Mouse (Mus musculus) erythroblast, embryonic 14.5 days (primary cell): Measurements from ENCODE around the gene Map4k2. TPM values are rescaled to one million over a fixed set of nuclear protein-coding genes. Genes with fewer than 3 reads are reported as not detected.
"Not testable (repeated sequence)": the region's sequence is repeated elsewhere in the genome, so short reads cannot be mapped to it uniquely, and the experiment has no call there.

Source experiments
- H3K27me3 ChIP-seq: 2 replicates; pipeline ENCODE4 v1.6.1; 2012; ENCODE audit warnings: inconsistent platforms; ENCODE audit not compliant: control insufficient read depth
- H3K36me3 ChIP-seq: 2 replicates; pipeline ENCODE4 v1.6.1; 2012; ENCODE audit warnings: mild to moderate bottlenecking, inconsistent platforms; ENCODE audit not compliant: control insufficient read depth
- H3K4me1 ChIP-seq: 2 replicates; pipeline ENCODE4 v1.6.1; 2012; ENCODE audit warnings: inconsistent platforms; ENCODE audit not compliant: control insufficient read depth
- H3K4me3 ChIP-seq: replicated peaks from 2 replicates; pipeline ENCODE3; 2012; ENCODE audit warnings: moderate library complexity, mild to moderate bottlenecking, inconsistent platforms
- H3K9me3 ChIP-seq: 2 replicates; pipeline ENCODE4 v1.6.1; 2012; ENCODE audit warnings: low read length, inconsistent platforms, mixed read lengths; ENCODE audit not compliant: control insufficient read depth
- GATA1 ChIP-seq: IDR thresholded peaks from 2 replicates; pipeline ENCODE4 v1.6.1; 2012; ENCODE audit warnings: low read length, inconsistent platforms, mixed read lengths
- TAL1 ChIP-seq: IDR thresholded peaks from 3 replicates; pipeline ENCODE4 v1.6.1; 2012; ENCODE audit warnings: low read length, inconsistent platforms, mixed read lengths
- polyA plus RNA-seq: library from polyadenylated mRNA; stranded (reverse); fragments of >175 nt; gene quantifications from 2 replicates; pipeline ENCODE4 v1.2.3, GENCODE M21; 2012

Map4k2 gene
- polyA plus RNA-seq, 1 experiment, result 2.1 TPM

DNA sequence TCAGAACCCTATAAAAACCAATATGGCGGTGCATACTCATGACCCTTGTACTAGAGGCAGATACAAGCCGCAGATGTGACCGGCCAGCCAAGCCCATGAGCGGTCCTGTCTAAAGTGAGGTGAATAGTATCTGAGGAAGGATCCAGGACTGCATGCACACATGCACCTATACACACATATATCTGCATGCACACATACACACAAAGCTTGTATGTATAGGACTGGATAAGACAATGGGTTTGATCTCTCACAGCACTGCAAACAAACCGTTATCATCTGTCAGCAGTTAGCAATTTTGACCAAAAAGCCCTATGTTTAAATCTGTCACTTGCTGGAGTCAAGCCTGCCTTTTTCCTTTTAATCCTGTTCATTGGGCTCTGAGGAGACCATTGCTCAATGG is 38.8 kb upstream of the Map4k2 start:
- TF ChIP-seq GATA1, result no peak
- TF ChIP-seq TAL1, result no peak
- H3K9me3 ChIP-seq, result no peaks in the 10 kb centered on the region
- no peak overlapping the region for H3K4me3 ChIP-seq
- no peaks in the 10 kb centered on the region for H3K27me3 ChIP-seq
- H3K36me3 ChIP-seq, result peaks cover 53% of the 10 kb centered on the region
- H3K4me1 ChIP-seq, result peaks cover 97% of the 10 kb centered on the region

GRCm38 (mm10) chr19:6302522-6302921 is 38.4 kb upstream of the Map4k2 start:
- Histone ChIP-seq H3K9me3 (no peaks in the 10 kb centered on the region), H3K36me3 (peaks cover 49% of the 10 kb centered on the region), H3K4me3 (no peak overlapping the region), H3K4me1 (peaks cover 97% of the 10 kb centered on the region), H3K27me3 (no peaks in the 10 kb centered on the region)
- TF ChIP-seq TAL1 (no peak), GATA1 (no peak)

GRCm38 (mm10) chr19:6303831-6304230 is 37.1 kb upstream of the Map4k2 start:
- no peaks in the 10 kb centered on the region for H3K27me3 ChIP-seq
- peaks cover 94% of the 10 kb centered on the region for H3K4me1 ChIP-seq
- H3K4me3 ChIP-seq, result no peak overlapping the region
- no peaks in the 10 kb centered on the region for H3K9me3 ChIP-seq
- no peak for TF ChIP-seq GATA1
- TF ChIP-seq TAL1, result no peak
- peaks cover 36% of the 10 kb centered on the region for H3K36me3 ChIP-seq

DNA sequence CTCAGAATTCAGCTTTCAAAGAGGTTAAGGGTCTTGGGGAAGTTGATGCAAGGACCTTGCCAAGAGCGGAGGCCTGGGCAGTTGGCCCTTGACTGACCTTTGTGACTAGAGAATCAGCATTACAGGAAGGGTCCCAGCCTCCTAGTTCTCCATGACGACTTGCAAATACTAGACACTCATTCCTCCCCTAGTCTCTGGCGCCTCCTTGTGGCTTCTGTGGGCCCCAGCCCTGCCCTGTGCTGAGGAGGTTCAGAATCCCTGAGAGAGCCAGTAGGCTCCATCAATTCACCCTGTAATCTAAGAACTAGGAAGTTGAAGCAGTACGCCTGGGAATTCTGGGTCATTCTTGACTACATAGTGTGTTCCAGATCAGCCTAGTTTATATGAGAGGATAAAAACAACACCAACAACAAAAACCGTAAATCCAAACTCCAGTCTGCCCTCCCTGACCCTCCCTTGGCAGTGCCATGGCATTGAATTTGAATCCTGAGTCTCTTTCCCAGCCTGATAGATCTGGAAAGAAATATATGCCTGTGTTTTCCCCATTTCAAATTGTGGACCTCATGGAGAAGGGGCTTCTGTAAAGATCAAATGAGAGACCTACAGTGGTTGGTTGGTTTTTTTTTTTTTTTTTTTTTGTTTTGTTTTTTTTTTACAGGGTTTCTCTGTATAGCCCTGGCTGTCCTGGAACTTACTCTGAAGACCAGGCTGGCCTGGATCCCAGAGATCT is 36.0 kb upstream of the Map4k2 start:
- H3K9me3 ChIP-seq, result no peaks in the 10 kb centered on the region
- H3K4me3 ChIP-seq, result no peak overlapping the region
- no peak for TF ChIP-seq TAL1
- no peak for TF ChIP-seq GATA1
- peaks cover 83% of the 10 kb centered on the region for H3K4me1 ChIP-seq
- H3K36me3 ChIP-seq, result peaks cover 27% of the 10 kb centered on the region
- H3K27me3 ChIP-seq, result no peaks in the 10 kb centered on the region

DNA sequence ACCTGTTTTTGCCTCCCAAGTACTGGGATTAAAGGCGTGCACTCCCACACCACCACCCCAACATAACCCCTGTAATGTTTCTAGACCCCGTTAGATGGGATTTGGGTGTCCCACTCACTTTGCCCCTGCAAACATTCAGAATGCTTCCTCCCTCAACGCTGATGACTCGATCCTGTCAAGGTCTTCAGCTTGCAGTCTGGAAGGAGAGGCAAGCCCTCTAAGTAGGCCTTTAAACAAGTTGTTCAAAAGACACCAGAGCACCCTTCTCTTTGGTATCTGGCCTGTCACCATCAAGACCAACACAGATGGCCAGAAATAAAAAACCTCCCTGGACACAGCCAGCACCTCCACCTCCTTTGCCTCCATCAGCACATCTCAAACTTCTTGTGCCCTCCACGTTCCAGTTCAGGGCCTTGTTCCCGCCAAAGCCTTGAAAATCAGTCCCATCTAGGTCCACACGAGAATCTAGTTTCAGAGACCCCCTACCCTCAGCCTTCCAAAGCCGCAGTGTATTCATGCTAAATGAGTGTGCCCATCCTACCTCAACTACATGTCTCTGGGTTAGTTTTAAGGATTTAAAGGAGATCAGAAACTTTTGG is 35.3 kb upstream of the Map4k2 start:
- TF ChIP-seq GATA1, result no peak
- no peak for TF ChIP-seq TAL1
- Histone ChIP-seq H3K27me3 (no peaks in the 10 kb centered on the region), H3K36me3 (peaks cover 27% of the 10 kb centered on the region), H3K4me3 (peak overlapping the region; percentile 80), H3K4me1 (peaks cover 77% of the 10 kb centered on the region), H3K9me3 (no peaks in the 10 kb centered on the region)

DNA sequence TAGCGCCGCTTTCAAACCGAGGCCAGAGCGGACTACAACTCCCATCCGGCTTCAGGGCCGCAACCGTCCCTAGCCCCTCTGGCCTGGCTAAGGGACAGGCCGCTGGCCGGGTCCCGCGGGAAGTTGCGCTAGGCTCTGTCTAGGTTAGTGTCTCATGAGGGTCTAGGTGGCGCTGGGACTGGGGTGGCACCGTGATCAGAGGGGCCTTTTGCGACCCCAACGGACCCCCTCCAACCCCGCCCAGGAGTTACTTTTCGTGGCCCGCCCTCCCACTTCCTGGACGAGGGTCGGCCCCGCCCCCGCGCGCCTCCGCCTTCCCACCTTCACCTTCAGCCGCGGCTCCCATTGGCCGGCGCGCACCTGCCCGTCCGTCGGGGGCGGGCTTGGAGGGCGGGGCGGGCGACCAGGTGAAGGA is 34.8 kb upstream of the Map4k2 start, which contains the start of gene Cdc42bpg:
Gene Cdc42bpg, plus strand, starts transcription at position 320 of the 415 bp plus-strand sequence.
- Histone ChIP-seq H3K36me3 (peaks cover 28% of the 10 kb centered on the region), H3K9me3 (no peaks in the 10 kb centered on the region), H3K27me3 (no peaks in the 10 kb centered on the region), H3K4me3 (peak within 1 kb of the TSS; percentile 80), H3K4me1 (peaks cover 71% of the 10 kb centered on the region)
- TF ChIP-seq TAL1 (no peak), GATA1 (no peak)

GRCm38 (mm10) chr19:6306586-6306985 is 34.3 kb upstream of the Map4k2 start:
- TF ChIP-seq TAL1, result no peak
- no peak for TF ChIP-seq GATA1
- Histone ChIP-seq H3K9me3 (no peaks in the 10 kb centered on the region), H3K4me3 (peak overlapping the region; percentile 80), H3K4me1 (peaks cover 67% of the 10 kb centered on the region), H3K27me3 (no peaks in the 10 kb centered on the region), H3K36me3 (peaks cover 28% of the 10 kb centered on the region)

- Histone ChIP-seq H3K36me3 (peaks cover 29% of the 10 kb centered on the region), H3K9me3 (no peaks in the 10 kb centered on the region), H3K4me3 (peak overlapping the region; percentile 80), H3K4me1 (peaks cover 53% of the 10 kb centered on the region), H3K27me3 (no peaks in the 10 kb centered on the region)
- no peak for TF ChIP-seq GATA1
- no peak for TF ChIP-seq TAL1
Observed at GRCm38 (mm10) chr19:6307733-6308531, 33.0 kb upstream of the Map4k2 start.

DNA sequence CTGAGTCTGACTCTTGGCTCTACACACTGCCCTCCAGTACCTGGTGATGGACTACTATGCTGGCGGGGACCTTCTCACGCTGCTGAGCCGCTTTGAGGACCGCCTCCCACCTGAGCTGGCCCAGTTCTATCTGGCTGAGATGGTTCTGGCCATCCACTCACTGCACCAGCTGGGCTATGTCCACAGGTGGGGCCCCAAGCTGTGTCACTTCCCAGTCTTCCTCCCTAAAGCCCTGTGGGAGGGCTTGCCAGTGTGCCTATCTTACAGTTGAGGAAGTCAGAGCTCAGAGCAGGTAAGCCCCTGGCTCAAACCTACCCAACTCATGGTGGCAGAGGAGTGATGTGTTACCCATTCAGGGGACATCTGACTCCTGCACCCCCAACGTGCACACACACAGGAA is 30.8 kb upstream of the Map4k2 start:
- H3K4me1 ChIP-seq, result peaks cover 31% of the 10 kb centered on the region
- no peaks in the 10 kb centered on the region for H3K9me3 ChIP-seq
- H3K36me3 ChIP-seq, result peaks cover 52% of the 10 kb centered on the region
- no peak for TF ChIP-seq GATA1
- TF ChIP-seq TAL1, result no peak
- H3K4me3 ChIP-seq, result no peak overlapping the region
- H3K27me3 ChIP-seq, result no peaks in the 10 kb centered on the region

DNA sequence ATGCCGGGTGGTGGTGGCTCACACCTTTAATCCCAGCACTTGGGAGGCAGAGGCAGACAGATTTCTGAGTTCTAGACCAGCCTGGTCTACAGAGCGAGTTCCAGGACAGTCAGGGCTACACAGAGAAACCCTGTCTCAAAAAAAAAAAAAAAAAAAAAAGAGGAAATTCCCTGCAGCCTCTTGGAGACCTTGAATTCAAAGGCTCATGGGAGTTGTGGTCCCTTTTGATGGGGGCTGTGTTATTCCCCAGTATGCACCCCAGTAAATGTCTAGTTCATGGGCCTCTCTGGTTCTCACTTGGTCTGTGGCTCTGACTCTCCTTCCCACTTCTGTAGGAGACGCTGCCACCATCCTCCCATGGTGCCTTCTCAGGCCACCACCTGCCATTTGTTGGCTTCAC is 29.2 kb upstream of the Map4k2 start:
- H3K9me3 ChIP-seq, H3K27me3 ChIP-seq, H3K4me3 ChIP-seq: not testable (repeated sequence)
- H3K36me3 ChIP-seq, result peaks cover 68% of the 10 kb centered on the region
- H3K4me1 ChIP-seq, result peaks cover 18% of the 10 kb centered on the region
